Mouse (Mus musculus) forelimb bud, embryonic 11.5 days (tissue): Measurements from ENCODE around the gene Optc.

Source experiments
- DNase-seq: peaks from one replicate; pipeline ENCODE4 v3.0.0-alpha.2; 2012; ENCODE audit warnings: low read depth, low spot score

Gene Optc

GRCm38 (mm10) chr1:133907949-133908658 lies at the start of gene Optc:
TSS of gene Optc (minus strand) at chr1:133907999.
- DNase-seq, result no peak

DNA sequence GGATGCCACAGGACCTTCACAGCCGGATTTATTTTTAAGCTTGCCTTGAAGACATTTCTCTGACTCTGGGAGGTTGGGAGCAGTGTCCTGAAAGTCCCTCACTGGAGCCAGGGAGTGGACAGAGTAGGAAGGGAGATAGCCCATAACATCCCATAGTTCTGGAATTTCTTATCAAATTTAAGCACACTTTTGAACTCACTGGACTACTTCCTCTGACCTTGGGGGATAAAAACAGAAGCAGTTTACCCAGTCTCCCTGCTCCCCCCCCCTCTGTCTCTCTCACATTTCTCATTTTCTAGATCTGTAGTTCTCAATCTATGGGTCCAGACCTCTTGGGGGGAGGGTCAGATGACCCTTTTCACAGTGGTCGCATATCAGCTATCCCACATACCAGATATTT lies 46.2 kb upstream of the Optc start:
- no peak for DNase-seq

GRCm38 (mm10) chr1:133953261-133953742 lies 45.5 kb upstream of the Optc start:
- no peak for DNase-seq

DNA sequence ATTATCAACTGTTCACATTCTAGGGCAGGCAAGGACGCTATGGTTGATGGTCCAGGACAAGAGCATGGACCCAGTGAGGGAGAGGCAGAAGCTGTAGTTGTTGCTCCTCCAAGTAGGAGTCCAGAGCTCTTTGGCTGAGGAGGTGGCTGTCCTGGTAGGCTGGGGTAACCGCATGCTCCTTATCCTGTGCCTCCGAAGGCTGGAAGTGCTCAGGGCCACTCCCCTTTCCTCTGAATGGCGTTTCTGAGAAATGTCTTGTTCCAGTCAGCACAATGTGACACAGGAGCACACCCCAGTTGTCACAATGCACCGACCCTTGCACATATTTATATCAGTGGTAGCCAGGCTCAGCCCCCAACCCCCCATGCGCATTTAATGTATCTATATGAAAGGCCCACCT lies 43.8 kb upstream of the Optc start:
- no peak for DNase-seq

- no peak for DNase-seq
Measured at GRCm38 (mm10) chr1:133950061-133950782, 42.4 kb upstream of the Optc start.

DNA sequence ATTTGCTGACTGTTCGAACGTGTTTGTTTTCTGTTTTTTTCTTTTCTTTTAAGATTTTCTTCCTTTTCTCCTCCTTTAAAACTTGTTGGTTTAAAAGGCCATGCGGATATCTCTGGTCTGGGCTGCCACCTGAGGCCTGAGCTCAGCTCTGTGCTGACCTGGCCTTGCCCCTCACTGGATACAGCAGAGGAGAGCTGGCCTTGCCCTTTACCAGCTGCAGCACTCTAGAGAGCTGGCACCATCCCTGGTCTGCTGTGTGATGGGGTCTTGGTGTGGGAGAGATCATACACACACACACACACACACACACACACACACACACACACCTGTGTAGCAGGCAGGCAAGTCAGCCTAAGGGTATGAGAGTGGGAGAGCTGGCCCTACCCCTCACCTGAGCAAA lies 37.3 kb upstream of the Optc start:
- no peak for DNase-seq

- no peak for DNase-seq
Measured at GRCm38 (mm10) chr1:133941904-133942303, 34.1 kb upstream of the Optc start.

GRCm38 (mm10) chr1:133941158-133941860 lies 33.5 kb upstream of the Optc start:
- peak; percentile 81 for DNase-seq

- DNase-seq, result no peak
Measured at GRCm38 (mm10) chr1:133940481-133941092, 32.8 kb upstream of the Optc start.

GRCm38 (mm10) chr1:133939708-133940107 lies 31.9 kb upstream of the Optc start:
- DNase-seq, result no peak

GRCm38 (mm10) chr1:133936169-133936568 lies 28.4 kb upstream of the Optc start:
- no peak for DNase-seq

- DNase-seq, result no peak
Measured at GRCm38 (mm10) chr1:133934354-133934963, 26.7 kb upstream of the Optc start.

- DNase-seq, result no peak
Measured at GRCm38 (mm10) chr1:133933301-133934195, 25.7 kb upstream of the Optc start.

DNA sequence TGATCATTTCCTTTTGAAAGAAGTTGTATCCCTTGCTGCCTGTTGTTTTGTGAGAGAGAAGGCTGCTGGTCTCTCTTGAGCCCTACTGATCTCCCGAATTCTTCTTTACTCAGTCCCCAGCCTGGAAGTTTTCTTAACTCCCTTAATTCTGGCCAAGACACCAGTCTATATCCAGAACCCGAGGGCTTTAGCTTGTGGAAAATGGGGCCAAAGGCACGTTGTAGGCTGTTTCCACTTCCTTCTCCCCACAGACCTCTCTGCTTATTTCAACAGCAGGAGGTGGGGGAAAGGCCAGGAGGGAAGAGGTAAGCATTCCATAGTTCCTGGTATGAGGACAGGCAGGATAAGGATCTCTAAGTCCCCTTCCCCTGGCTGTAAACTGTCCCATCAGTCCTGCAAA lies 22.2 kb upstream of the Optc start:
- DNase-seq, result no peak

DNA sequence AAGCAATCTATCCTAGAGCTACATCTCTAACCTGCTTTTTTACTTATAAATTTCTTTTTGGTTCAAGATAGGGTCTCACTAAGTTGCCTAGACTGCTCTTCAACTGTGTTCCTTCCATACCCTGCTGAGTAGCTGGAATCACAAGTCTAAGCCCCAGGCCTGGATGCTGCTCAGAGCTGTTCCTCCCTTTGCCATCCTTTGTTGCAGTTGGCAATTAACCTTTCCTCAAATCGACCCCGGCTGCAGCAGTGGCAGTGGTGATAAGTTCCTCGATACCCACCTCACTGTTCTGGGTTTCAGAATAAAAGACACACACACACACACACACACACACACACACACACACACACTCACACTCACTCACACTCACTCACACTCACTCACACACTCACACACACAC lies 17.4 kb upstream of the Optc start:
- DNase-seq, result no peak

- no peak for DNase-seq
Measured at GRCm38 (mm10) chr1:133924141-133924875, 16.5 kb upstream of the Optc start.

GRCm38 (mm10) chr1:133923071-133923470 lies 15.3 kb upstream of the Optc start:
- no peak for DNase-seq

DNA sequence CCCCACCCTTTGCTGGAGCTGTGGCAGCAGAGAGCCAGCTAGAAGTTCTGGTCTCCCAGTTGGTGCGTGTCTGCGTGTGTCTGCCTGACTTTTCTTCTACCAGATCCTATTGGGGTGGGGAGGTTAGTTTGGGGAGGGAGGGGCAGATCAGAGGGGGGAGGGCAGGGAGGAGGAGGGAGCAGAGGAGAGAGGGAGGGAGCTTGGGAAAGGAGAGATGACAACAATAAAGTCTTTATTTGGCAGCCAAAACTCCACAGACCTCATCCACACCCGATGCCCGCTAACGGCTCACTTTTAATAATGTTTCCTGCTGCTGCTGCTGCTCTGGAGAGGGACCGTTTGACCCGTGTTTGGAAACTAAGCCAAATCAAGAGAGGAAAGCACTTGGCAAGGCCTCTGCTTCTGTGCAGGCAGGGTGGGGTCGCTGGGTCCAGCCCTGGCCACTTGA lies 13.5 kb upstream of the Optc start, which contains the start of gene Prelp:
Prelp (minus strand) TSS at position 111 of the 448 bp plus-strand sequence.
- no peak for DNase-seq

GRCm38 (mm10) chr1:133920876-133921275 lies 13.1 kb upstream of the Optc start:
- no peak for DNase-seq

DNA sequence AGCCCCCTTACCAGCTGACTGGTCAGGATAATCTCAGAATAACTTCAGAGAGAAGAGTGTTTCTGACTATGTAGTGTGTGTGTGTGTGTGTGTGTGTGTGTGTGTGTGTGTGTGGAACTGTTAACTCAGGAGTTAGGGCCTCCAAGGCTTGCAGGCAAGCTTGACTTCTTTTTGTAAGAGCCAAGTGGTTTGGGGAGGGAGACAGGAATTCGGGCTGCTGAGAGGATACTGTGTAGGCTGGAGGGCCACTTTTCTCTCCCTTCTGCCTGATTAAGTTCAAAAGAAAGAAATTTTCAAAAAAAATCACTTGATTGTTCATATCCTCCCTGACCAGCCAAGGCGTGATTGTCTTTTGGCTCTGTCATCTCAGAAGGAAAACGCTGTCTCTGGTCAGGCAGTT lies 12.6 kb upstream of the Optc start:
- no peak for DNase-seq
